Mouse (Mus musculus) thymus, adult 2 months (tissue): ENCODE results near the gene Homer2.

Experiments
- CTCF ChIP-seq: fragments of 200-500 bp; IDR thresholded peaks from 2 replicates; pipeline ENCODE4 v1.5.1; 2012; ENCODE audit warnings: mild to moderate bottlenecking, control low read depth, low read length, moderate library complexity, borderline replicate concordance; ENCODE audit not compliant: control insufficient read depth, poor library complexity, insufficient read depth; ENCODE audit errors: extremely low read depth
- POLR2A ChIP-seq: fragments of 200-500 bp; IDR thresholded peaks from 2 replicates; pipeline ENCODE4 v1.6.1; 2012; ENCODE audit warnings: mild to moderate bottlenecking, low read length, control low read depth, moderate library complexity; ENCODE audit not compliant: control insufficient read depth, poor library complexity, insufficient read depth; ENCODE audit errors: extremely low read depth

GRCm38 (mm10) chr7:81632586-81632985 is 74.7 kb downstream of the Homer2 start:
- TF ChIP-seq CTCF (no peak), POLR2A (no peak)
